Mouse (Mus musculus) thymus, adult 2 months (tissue): Measurements from ENCODE around the gene Tnfrsf18.

ENCODE experiments used
- CTCF ChIP-seq: fragments of 200-500 bp; IDR thresholded peaks from 2 replicates; pipeline ENCODE4 v1.5.1; 2012; ENCODE audit warnings: mild to moderate bottlenecking, control low read depth, low read length, moderate library complexity, borderline replicate concordance; ENCODE audit not compliant: control insufficient read depth, poor library complexity, insufficient read depth; ENCODE audit errors: extremely low read depth
- POLR2A ChIP-seq: fragments of 200-500 bp; IDR thresholded peaks from 2 replicates; pipeline ENCODE4 v1.6.1; 2012; ENCODE audit warnings: mild to moderate bottlenecking, low read length, control low read depth, moderate library complexity; ENCODE audit not compliant: control insufficient read depth, poor library complexity, insufficient read depth; ENCODE audit errors: extremely low read depth

- TF ChIP-seq POLR2A, result no peak
- TF ChIP-seq CTCF, result no peak
These were observed 24.5 kb downstream of the Tnfrsf18 start for GRCm38 (mm10) chr4:156050391-156050980.
